Mouse (Mus musculus): ENCODE results near the gene H3f3b. TPM values are rescaled to one million over a fixed set of nuclear protein-coding genes. Genes with fewer than 3 reads are reported as not detected.

H3f3b gene
- polyA plus RNA-seq, 1 experiment from 2014 or later, result 2,054 TPM

GRCm38 (mm10) chr11:115999538-116000143, 28.1 kb downstream of the H3f3b start:
- Histone ChIP-seq H3K4me1 (replicated peaks; ENCODE audit: control insufficient read depth, insufficient read depth, low read length) (0 out of 2 replicates have a peak, but pooled peaks cover 3% of the 10 kb centered on the region), H3K4me3 (replicated peaks; ENCODE audit: low read length) (no peak overlapping the region), H3K4me2 (replicated peaks) (no peak overlapping the region), H3K27me3 (ENCODE audit: control insufficient read depth, insufficient read depth, low read length) (peaks cover 6% of the 10 kb centered on the region; the same call in 1 of the 2 replicates), H3K9ac (no peak overlapping the region), H3K36me3 (replicated peaks; ENCODE audit: control insufficient read depth, insufficient read depth) (no peaks in the 10 kb centered on the region), H3K27ac (no peak overlapping the region), H3K9me3 (ENCODE audit: control insufficient read depth, low read length) (no peaks in the 10 kb centered on the region)
- no peak for ATAC-seq (ENCODE audit: low FRiP score)
- WGBS, result 16% methylated on average over 14 of the region's 14 CpGs
- peak; percentile 83 for DNase-seq (ENCODE audit: low spot score)

DNA sequence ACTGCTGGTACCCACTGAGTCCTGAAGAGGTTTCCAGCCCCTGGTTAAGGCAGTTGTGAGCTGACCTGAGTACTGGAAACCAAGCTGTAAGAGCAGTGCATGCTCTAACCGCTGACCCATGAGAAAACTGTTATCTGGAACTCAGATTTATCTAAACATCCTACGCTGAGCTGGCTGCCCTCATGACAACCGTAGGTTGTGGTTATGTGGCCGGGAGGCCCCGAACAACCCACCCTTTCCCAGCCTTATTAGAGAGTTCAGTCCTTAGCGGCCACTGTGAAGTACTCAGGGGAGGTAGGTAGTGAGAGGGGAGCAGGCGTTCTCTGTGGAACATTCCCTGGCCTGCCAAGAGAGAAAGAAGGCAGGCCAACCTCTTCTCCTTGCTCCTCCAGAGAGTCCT, 28.7 kb downstream of the H3f3b start:
- Histone ChIP-seq H3K4me3 (replicated peaks; ENCODE audit: low read length) (no peak overlapping the region), H3K36me3 (replicated peaks; ENCODE audit: control insufficient read depth, insufficient read depth) (no peaks in the 10 kb centered on the region), H3K27me3 (ENCODE audit: control insufficient read depth, insufficient read depth, low read length) (peaks cover 6% of the 10 kb centered on the region; the same call in 1 of the 2 replicates), H3K27ac (no peak overlapping the region), H3K9ac (no peak overlapping the region), H3K4me2 (replicated peaks) (no peak overlapping the region), H3K4me1 (replicated peaks; ENCODE audit: control insufficient read depth, insufficient read depth, low read length) (no peaks in the 10 kb centered on the region), H3K9me3 (ENCODE audit: control insufficient read depth, low read length) (no peaks in the 10 kb centered on the region)
- no peak for ATAC-seq (ENCODE audit: low FRiP score)
- no peak for DNase-seq (ENCODE audit: low spot score)
- 80% methylated on average over 7 of the region's 7 CpGs for WGBS

DNA sequence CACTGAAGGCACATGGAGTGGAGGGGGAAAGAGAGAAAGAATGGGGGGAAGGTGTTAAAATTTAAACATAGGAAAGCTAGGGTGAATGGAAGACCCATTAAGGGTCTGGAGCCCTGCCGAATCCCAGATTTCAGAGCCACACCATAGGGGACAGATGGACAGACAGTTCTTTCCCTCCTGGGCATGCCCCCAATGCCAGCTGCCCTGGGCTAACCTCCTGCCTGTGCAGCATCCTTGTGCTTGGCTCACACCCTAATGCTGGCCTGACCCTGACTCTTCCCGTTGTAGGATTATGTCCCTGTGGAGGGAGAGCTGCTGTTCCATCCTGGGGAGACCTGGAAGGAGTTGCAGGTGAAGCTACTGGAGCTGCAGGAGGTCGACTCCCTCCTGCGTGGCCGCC, 30.1 kb downstream of the H3f3b start:
- Histone ChIP-seq H3K4me3 (replicated peaks; ENCODE audit: low read length) (no peak overlapping the region), H3K4me1 (replicated peaks; ENCODE audit: control insufficient read depth, insufficient read depth, low read length) (no peaks in the 10 kb centered on the region), H3K27me3 (ENCODE audit: control insufficient read depth, insufficient read depth, low read length) (peaks cover 6% of the 10 kb centered on the region; the same call in 1 of the 2 replicates), H3K9me3 (ENCODE audit: control insufficient read depth, low read length) (no peaks in the 10 kb centered on the region), H3K27ac (no peak overlapping the region), H3K9ac (no peak overlapping the region), H3K4me2 (replicated peaks) (no peak overlapping the region), H3K36me3 (replicated peaks; ENCODE audit: control insufficient read depth, insufficient read depth) (no peaks in the 10 kb centered on the region)
- DNase-seq (ENCODE audit: low spot score), result no peak
- no peak for ATAC-seq (ENCODE audit: low FRiP score)
- WGBS, result 71% methylated on average over 5 of the region's 5 CpGs

DNA sequence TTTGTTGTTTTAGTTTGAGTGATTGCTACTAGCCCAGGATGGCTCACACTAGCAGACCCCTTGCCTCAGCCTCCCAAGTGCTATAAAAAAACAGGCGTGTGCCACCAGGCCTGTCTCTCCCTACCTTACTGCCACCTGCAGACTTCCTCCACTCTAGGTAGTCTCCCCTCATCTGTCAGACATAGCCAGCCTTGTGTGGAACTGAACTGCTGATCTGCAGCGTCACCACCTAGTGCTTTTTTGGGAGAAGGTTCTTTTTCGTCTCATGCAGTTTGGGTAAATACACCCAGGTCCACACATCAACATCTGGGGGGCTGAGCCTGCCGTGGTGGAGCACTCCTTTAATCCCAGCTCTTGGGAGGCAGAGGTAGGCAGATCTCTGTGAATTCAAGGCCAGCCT, 30.7 kb downstream of the H3f3b start:
- Histone ChIP-seq H3K4me1 (replicated peaks; ENCODE audit: control insufficient read depth, insufficient read depth, low read length) (no peaks in the 10 kb centered on the region), H3K4me3 (replicated peaks; ENCODE audit: low read length) (no peak overlapping the region), H3K9me3 (ENCODE audit: control insufficient read depth, low read length) (no peaks in the 10 kb centered on the region), H3K36me3 (replicated peaks; ENCODE audit: control insufficient read depth, insufficient read depth) (no peaks in the 10 kb centered on the region), H3K27me3 (ENCODE audit: control insufficient read depth, insufficient read depth, low read length) (peaks cover 6% of the 10 kb centered on the region; the same call in 1 of the 2 replicates), H3K27ac (no peak overlapping the region), H3K9ac (no peak overlapping the region), H3K4me2 (replicated peaks) (no peak overlapping the region)
- no peak for DNase-seq (ENCODE audit: low spot score)
- 86% methylated on average over 4 of the region's 4 CpGs for WGBS
- ATAC-seq (ENCODE audit: low FRiP score), result no peak

GRCm38 (mm10) chr11:115995256-115995655, 32.5 kb downstream of the H3f3b start:
- H3K27ac ChIP-seq, result no peak overlapping the region
- H3K36me3 ChIP-seq (replicated peaks; ENCODE audit: control insufficient read depth, insufficient read depth), result no peaks in the 10 kb centered on the region
- no peak overlapping the region for H3K4me3 ChIP-seq (replicated peaks; ENCODE audit: low read length)
- H3K27me3 ChIP-seq (ENCODE audit: control insufficient read depth, insufficient read depth, low read length), result peaks cover 6% of the 10 kb centered on the region; the same call in 1 of the 2 replicates
- no peaks in the 10 kb centered on the region for H3K9me3 ChIP-seq (ENCODE audit: control insufficient read depth, low read length)
- H3K4me2 ChIP-seq (replicated peaks), result no peak overlapping the region
- no peak overlapping the region for H3K9ac ChIP-seq
- 97% methylated on average over 3 of the region's 3 CpGs for WGBS
- no peaks in the 10 kb centered on the region for H3K4me1 ChIP-seq (replicated peaks; ENCODE audit: control insufficient read depth, insufficient read depth, low read length)
- ATAC-seq (ENCODE audit: low FRiP score), result no peak
- no peak for DNase-seq (ENCODE audit: low spot score)

- no peak overlapping the region for H3K9ac ChIP-seq
- H3K27ac ChIP-seq, result no peak overlapping the region
- DNase-seq (ENCODE audit: low spot score), result no peak
- no peaks in the 10 kb centered on the region for H3K9me3 ChIP-seq (ENCODE audit: control insufficient read depth, low read length)
- no peaks in the 10 kb centered on the region for H3K4me1 ChIP-seq (replicated peaks; ENCODE audit: control insufficient read depth, insufficient read depth, low read length)
- no peak overlapping the region for H3K4me2 ChIP-seq (replicated peaks)
- ATAC-seq (ENCODE audit: low FRiP score), result no peak
- no peak overlapping the region for H3K4me3 ChIP-seq (replicated peaks; ENCODE audit: low read length)
- WGBS, result 59% methylated on average over 4 of the region's 4 CpGs
- H3K36me3 ChIP-seq (replicated peaks; ENCODE audit: control insufficient read depth, insufficient read depth), result no peaks in the 10 kb centered on the region
- peaks cover 8% of the 10 kb centered on the region; the same call in 1 of the 2 replicates for H3K27me3 ChIP-seq (ENCODE audit: control insufficient read depth, insufficient read depth, low read length)
These were observed 35.7 kb downstream of the H3f3b start for GRCm38 (mm10) chr11:115992098-115992497.

- 34% methylated on average over 15 of the region's 15 CpGs for WGBS
- DNase-seq (ENCODE audit: low spot score) (no peak), ATAC-seq (ENCODE audit: low FRiP score) (no peak)
- Histone ChIP-seq H3K9ac (no peak overlapping the region), H3K27ac (no peak overlapping the region), H3K4me1 (replicated peaks; ENCODE audit: control insufficient read depth, insufficient read depth, low read length) (no peaks in the 10 kb centered on the region), H3K9me3 (ENCODE audit: control insufficient read depth, low read length) (no peaks in the 10 kb centered on the region), H3K27me3 (ENCODE audit: control insufficient read depth, insufficient read depth, low read length) (peaks cover 8% of the 10 kb centered on the region; the same call in 1 of the 2 replicates), H3K4me3 (replicated peaks; ENCODE audit: low read length) (no peak overlapping the region), H3K36me3 (replicated peaks; ENCODE audit: control insufficient read depth, insufficient read depth) (no peaks in the 10 kb centered on the region), H3K4me2 (replicated peaks) (no peak overlapping the region)
These were observed 38.1 kb downstream of the H3f3b start for GRCm38 (mm10) chr11:115989686-115990085.

- ATAC-seq (ENCODE audit: low FRiP score), result no peak
- H3K27ac ChIP-seq, result no peak overlapping the region
- H3K4me2 ChIP-seq (replicated peaks), result no peak overlapping the region
- no peak overlapping the region for H3K9ac ChIP-seq
- no peaks in the 10 kb centered on the region for H3K36me3 ChIP-seq (replicated peaks; ENCODE audit: control insufficient read depth, insufficient read depth)
- H3K9me3 ChIP-seq (ENCODE audit: control insufficient read depth, low read length), result no peaks in the 10 kb centered on the region
- DNase-seq (ENCODE audit: low spot score), result no peak
- no peaks in the 10 kb centered on the region for H3K4me1 ChIP-seq (replicated peaks; ENCODE audit: control insufficient read depth, insufficient read depth, low read length)
- no peaks in the 10 kb centered on the region for H3K27me3 ChIP-seq (ENCODE audit: control insufficient read depth, insufficient read depth, low read length)
- 82% methylated on average over 8 of the region's 8 CpGs for WGBS
- no peak overlapping the region for H3K4me3 ChIP-seq (replicated peaks; ENCODE audit: low read length)
These were observed 44.5 kb downstream of the H3f3b start for GRCm38 (mm10) chr11:115983291-115983690.

GRCm38 (mm10) chr11:115982472-115982871, 45.3 kb downstream of the H3f3b start:
- ATAC-seq (ENCODE audit: low FRiP score) (no peak), DNase-seq (ENCODE audit: low spot score) (no peak)
- Histone ChIP-seq H3K9ac (no peak overlapping the region), H3K4me3 (replicated peaks; ENCODE audit: low read length) (no peak overlapping the region), H3K27ac (no peak overlapping the region), H3K4me1 (replicated peaks; ENCODE audit: control insufficient read depth, insufficient read depth, low read length) (no peaks in the 10 kb centered on the region), H3K36me3 (replicated peaks; ENCODE audit: control insufficient read depth, insufficient read depth) (no peaks in the 10 kb centered on the region), H3K9me3 (ENCODE audit: control insufficient read depth, low read length) (no peaks in the 10 kb centered on the region), H3K4me2 (replicated peaks) (no peak overlapping the region), H3K27me3 (ENCODE audit: control insufficient read depth, insufficient read depth, low read length) (peaks cover 2% of the 10 kb centered on the region; the same call in 1 of the 2 replicates)
- 86% methylated on average over 15 of the region's 15 CpGs for WGBS

GRCm38 (mm10) chr11:115975544-115975943, 52.2 kb downstream of the H3f3b start:
- Histone ChIP-seq H3K9ac (no peak overlapping the region), H3K27ac (no peak overlapping the region), H3K4me2 (replicated peaks) (0 out of 2 replicates have a peak overlapping the region, but pooled peaks have one; percentile 57), H3K4me1 (replicated peaks; ENCODE audit: control insufficient read depth, insufficient read depth, low read length) (no peaks in the 10 kb centered on the region), H3K4me3 (replicated peaks; ENCODE audit: low read length) (peak overlapping the region; percentile 36), H3K9me3 (ENCODE audit: control insufficient read depth, low read length) (no peaks in the 10 kb centered on the region), H3K27me3 (ENCODE audit: control insufficient read depth, insufficient read depth, low read length) (peaks cover 47% of the 10 kb centered on the region), H3K36me3 (replicated peaks; ENCODE audit: control insufficient read depth, insufficient read depth) (no peaks in the 10 kb centered on the region)
- no peak for DNase-seq (ENCODE audit: low spot score)
- WGBS, result 30% methylated on average over 12 of the region's 12 CpGs
- no peak for ATAC-seq (ENCODE audit: low FRiP score)

Measured in hindbrain, embryonic 14.5 days (tissue).